Mouse (Mus musculus) intestine, embryonic 14.5 days (tissue): ENCODE results near the gene Sphk1. TPM values are rescaled to one million over a fixed set of nuclear protein-coding genes. Genes with fewer than 3 reads are reported as not detected.

Experiments
- ATAC-seq: fragments of 200-750 bp; cut with Nextera tagmentation; replicated peaks from 2 replicates; pipeline ENCODE4 v1.8.0; 2017; ENCODE audit warnings: low read depth, moderate number of reproducible peaks, moderate TSS enrichment, moderate library complexity; ENCODE audit not compliant: low FRiP score, low TSS enrichment
- DNase-seq: peaks from one replicate; pipeline ENCODE4 v3.0.0-alpha.2; 2018; ENCODE audit warnings: low spot score
- H3K27ac ChIP-seq: fragments of 300-500 bp; sonication (generic); 2 replicates; pipeline ENCODE4 v1.5.1; 2014; ENCODE audit warnings: low read depth, mild to moderate bottlenecking, control low read depth
- H3K27me3 ChIP-seq: fragments of 300-500 bp; sonication (generic); replicated peaks from 2 replicates; pipeline ENCODE4 v1.6.1; 2014; ENCODE audit warnings: low read length, control low read depth; ENCODE audit not compliant: control insufficient read depth, insufficient read depth
- H3K36me3 ChIP-seq: fragments of 300-500 bp; sonication (generic); 2 replicates; pipeline ENCODE4 v1.6.1; 2014; ENCODE audit warnings: low read length, control low read depth; ENCODE audit not compliant: control insufficient read depth, insufficient read depth
- H3K4me1 ChIP-seq: fragments of 300-500 bp; sonication (generic); replicated peaks from 2 replicates; pipeline ENCODE4 v1.6.1; 2014; ENCODE audit warnings: low read length, control low read depth, mixed read lengths; ENCODE audit not compliant: control insufficient read depth, insufficient read depth
- H3K4me2 ChIP-seq: fragments of 300-500 bp; sonication (generic); 2 replicates; pipeline ENCODE4 v1.6.1; 2014; ENCODE audit warnings: low read length
- H3K4me3 ChIP-seq: fragments of 300-500 bp; sonication (generic); 2 replicates; pipeline ENCODE4 v1.5.1; 2014; ENCODE audit warnings: low read depth, low read length, control low read depth, mixed read lengths
- H3K9ac ChIP-seq: fragments of 300-500 bp; sonication (generic); 2 replicates; pipeline ENCODE4 v1.6.1; 2014; ENCODE audit warnings: mild to moderate bottlenecking, low read length
- H3K9me3 ChIP-seq: fragments of 300-500 bp; sonication (generic); 2 replicates; pipeline ENCODE4 v1.6.1; 2016; ENCODE audit warnings: low read length, control low read depth; ENCODE audit not compliant: control insufficient read depth
- WGBS: fragments of 180-500 bp; shearing (Covaris S2); extraction: QIAGEN DNeasy Blood & Tissue Kit; methylation state at CpG from one replicate; pipeline ENCODE4 v1.1.7; 2014; 5-methylcytosine and 5-hydroxymethylcytosine counted together
- polyA plus RNA-seq: library from polyadenylated mRNA; unstranded; fragments of >200 nt; fragmentation: Nextera tagmentation; extraction: Ambion mirVana; gene quantifications from 2 replicates; pipeline ENCODE4 v1.2.1, GENCODE M21; 2014

Gene Sphk1
- polyA plus RNA-seq, 1 experiment from 2014 or later = 4.5 TPM

GRCm38 (mm10) chr11:116538142-116538735, 7.5 kb downstream of the Sphk1 start:
- Histone ChIP-seq H3K4me3 (no peak overlapping the region), H3K36me3 (peaks cover 49% of the 10 kb centered on the region), H3K27me3 (peaks cover 9% of the 10 kb centered on the region), H3K9ac (no peak overlapping the region), H3K4me1 (peaks cover 4% of the 10 kb centered on the region; the same call in 1 of the 2 replicates), H3K27ac (no peak overlapping the region), H3K4me2 (no peak overlapping the region), H3K9me3 (no peaks in the 10 kb centered on the region)
- DNase-seq = no peak
- ATAC-seq = no peak
- WGBS = 88% methylated on average over 12 of the region's 12 CpGs

GRCm38 (mm10) chr11:116541183-116541582, 10.5 kb downstream of the Sphk1 start:
- Histone ChIP-seq H3K27ac (no peak overlapping the region), H3K9ac (no peak overlapping the region), H3K4me1 (no peaks in the 10 kb centered on the region), H3K36me3 (peaks cover 78% of the 10 kb centered on the region), H3K27me3 (no peaks in the 10 kb centered on the region), H3K4me2 (no peak overlapping the region), H3K4me3 (no peak overlapping the region), H3K9me3 (no peaks in the 10 kb centered on the region)
- 96% methylated on average over 11 of the region's 11 CpGs for WGBS
- ATAC-seq (no peak), DNase-seq (no peak)

GRCm38 (mm10) chr11:116543110-116543509, 12.4 kb downstream of the Sphk1 start:
- no peak for DNase-seq
- no peak overlapping the region for H3K4me3 ChIP-seq
- 82% methylated on average over 4 of the region's 4 CpGs for WGBS

GRCm38 (mm10) chr11:116547296-116548060, 16.8 kb downstream of the Sphk1 start:
- H3K9ac ChIP-seq = no peak overlapping the region
- no peaks in the 10 kb centered on the region for H3K9me3 ChIP-seq
- no peak for DNase-seq
- no peak overlapping the region for H3K4me2 ChIP-seq
- H3K27me3 ChIP-seq = no peaks in the 10 kb centered on the region
- H3K27ac ChIP-seq = no peak overlapping the region
- peaks cover 45% of the 10 kb centered on the region for H3K36me3 ChIP-seq
- no peak for ATAC-seq
- no peak overlapping the region for H3K4me3 ChIP-seq
- WGBS = 81% methylated on average over 17 of the region's 17 CpGs
- peaks cover 19% of the 10 kb centered on the region for H3K4me1 ChIP-seq

More at GRCm38 (mm10) chr11:116543110-116543509, 12.4 kb downstream of the Sphk1 start:
- H3K36me3 ChIP-seq = peaks cover 86% of the 10 kb centered on the region
- H3K27ac ChIP-seq = no peak overlapping the region
- no peaks in the 10 kb centered on the region for H3K27me3 ChIP-seq
- no peak for ATAC-seq
- no peak overlapping the region for H3K9ac ChIP-seq
- no peaks in the 10 kb centered on the region for H3K9me3 ChIP-seq
- no peaks in the 10 kb centered on the region for H3K4me1 ChIP-seq
- no peak overlapping the region for H3K4me2 ChIP-seq

GRCm38 (mm10) chr11:116548780-116549179, 18.1 kb downstream of the Sphk1 start:
- H3K27ac ChIP-seq = no peak overlapping the region
- 95% methylated on average over 9 of the region's 9 CpGs for WGBS
- no peak for DNase-seq

GRCm38 (mm10) chr11:116549273-116550038, 18.7 kb downstream of the Sphk1 start:
- no peak for DNase-seq
- no peak for ATAC-seq
- 84% methylated on average over 11 of the region's 11 CpGs for WGBS

More at GRCm38 (mm10) chr11:116548780-116549179, 18.1 kb downstream of the Sphk1 start:
- Histone ChIP-seq H3K9ac (no peak overlapping the region), H3K27me3 (no peaks in the 10 kb centered on the region), H3K9me3 (no peaks in the 10 kb centered on the region), H3K36me3 (peaks cover 33% of the 10 kb centered on the region), H3K4me3 (no peak overlapping the region), H3K4me2 (no peak overlapping the region), H3K4me1 (peaks cover 19% of the 10 kb centered on the region)
- no peak for ATAC-seq

GRCm38 (mm10) chr11:116550748-116551147, 20.0 kb downstream of the Sphk1 start:
- ATAC-seq (no peak), DNase-seq (no peak)
- Histone ChIP-seq H3K4me3 (no peak overlapping the region), H3K27ac (peak overlapping the region; percentile 17; the same call in 1 of the 2 replicates), H3K4me2 (no peak overlapping the region), H3K4me1 (peaks cover 21% of the 10 kb centered on the region), H3K9ac (no peak overlapping the region), H3K36me3 (peaks cover 14% of the 10 kb centered on the region), H3K9me3 (no peaks in the 10 kb centered on the region), H3K27me3 (no peaks in the 10 kb centered on the region)
- 25% methylated on average over 7 of the region's 7 CpGs for WGBS

More at GRCm38 (mm10) chr11:116549273-116550038, 18.7 kb downstream of the Sphk1 start:
- no peak overlapping the region for H3K4me3 ChIP-seq
- no peaks in the 10 kb centered on the region for H3K9me3 ChIP-seq
- no peak overlapping the region for H3K27ac ChIP-seq
- H3K9ac ChIP-seq = no peak overlapping the region
- peaks cover 26% of the 10 kb centered on the region for H3K36me3 ChIP-seq
- H3K4me2 ChIP-seq = no peak overlapping the region
- no peaks in the 10 kb centered on the region for H3K27me3 ChIP-seq
- peaks cover 19% of the 10 kb centered on the region for H3K4me1 ChIP-seq

- ATAC-seq (no peak), DNase-seq (no peak)
- no peaks in the 10 kb centered on the region for H3K27me3 ChIP-seq
- peaks cover 33% of the 10 kb centered on the region for H3K4me1 ChIP-seq
- 46% methylated on average over 1 of the region's 1 CpGs for WGBS
- 0 out of 2 replicates have a peak, but pooled peaks cover 3% of the 10 kb centered on the region for H3K36me3 ChIP-seq
- no peak overlapping the region for H3K4me3 ChIP-seq
- H3K4me2 ChIP-seq = no peak overlapping the region
- H3K9ac ChIP-seq = no peak overlapping the region
- H3K9me3 ChIP-seq = no peaks in the 10 kb centered on the region
- no peak overlapping the region for H3K27ac ChIP-seq
These were observed 21.5 kb downstream of the Sphk1 start for GRCm38 (mm10) chr11:116552194-116552593.
